Mouse (Mus musculus) cortical plate, adult 2 months (tissue): Measurements from ENCODE around the gene Fam135a.

Source experiments
- CTCF ChIP-seq: fragments of 200-500 bp; IDR thresholded peaks from 2 replicates; pipeline ENCODE4 v1.5.1; 2011; ENCODE audit warnings: mild to moderate bottlenecking, control low read depth, low read length; ENCODE audit not compliant: insufficient read depth; ENCODE audit errors: extremely low read depth
- POLR2A ChIP-seq: fragments of 200-500 bp; IDR thresholded peaks from 2 replicates; pipeline ENCODE4 v1.6.1; 2011; ENCODE audit warnings: mild to moderate bottlenecking, low read length, control low read depth; ENCODE audit not compliant: insufficient read depth; ENCODE audit errors: extremely low read depth

DNA sequence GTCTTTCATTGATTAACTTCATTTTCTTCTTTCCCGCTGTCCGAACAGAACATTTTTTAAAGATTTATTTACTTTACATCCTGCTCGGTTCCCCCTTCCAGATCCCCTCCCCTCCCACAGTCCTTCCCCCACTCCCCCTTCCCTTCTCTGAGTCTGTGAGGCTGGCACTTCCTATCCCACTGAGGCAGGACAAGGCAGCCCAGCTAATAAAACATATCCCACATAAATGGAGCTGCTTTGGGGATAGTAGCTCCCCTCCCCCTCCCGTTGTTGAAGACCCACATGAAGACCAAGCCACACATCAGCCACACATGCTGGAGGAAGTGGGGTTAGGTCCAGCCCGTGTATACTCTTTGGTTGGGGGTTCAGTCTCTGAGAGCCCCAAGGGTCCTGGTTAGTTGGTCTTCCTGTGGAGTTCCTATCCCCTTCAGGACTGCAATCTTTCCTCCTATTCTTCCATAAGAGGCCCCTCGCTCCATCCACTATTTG lies 773 bp upstream of the Fam135a start:
- TF ChIP-seq CTCF (no peak), POLR2A (no peak)
